Mouse (Mus musculus) kidney, postnatal 0 days (tissue): Measurements from ENCODE around the gene Cldnd1. TPM values are rescaled to one million over a fixed set of nuclear protein-coding genes. Genes with fewer than 3 reads are reported as not detected.

Source experiments
- ATAC-seq: fragments of 200-750 bp; cut with Nextera tagmentation; replicated peaks from 2 replicates; pipeline ENCODE4 v1.8.0; 2017; ENCODE audit warnings: low read depth, moderate number of reproducible peaks, moderate TSS enrichment, moderate library complexity; ENCODE audit not compliant: low FRiP score
- DNase-seq: peaks from one replicate; pipeline ENCODE4 v3.0.0-alpha.2; 2016; ENCODE audit warnings: low spot score
- H3K27ac ChIP-seq: fragments of 300-500 bp; sonication (generic); 2 replicates; pipeline ENCODE4 v1.5.1; 2014; ENCODE audit warnings: mild to moderate bottlenecking
- H3K27me3 ChIP-seq: fragments of 300-500 bp; sonication (generic); 2 replicates; pipeline ENCODE4 v1.6.1; 2014; ENCODE audit warnings: low read length, mixed read lengths; ENCODE audit not compliant: insufficient read depth
- H3K36me3 ChIP-seq: fragments of 300-500 bp; sonication (generic); 2 replicates; pipeline ENCODE4 v1.6.1; 2014; ENCODE audit warnings: low read length, mixed read lengths; ENCODE audit not compliant: insufficient read depth
- H3K4me1 ChIP-seq: fragments of 300-500 bp; sonication (generic); replicated peaks from 2 replicates; pipeline ENCODE4 v1.6.1; 2014; ENCODE audit warnings: antibody characterized with exemption, low read length, mixed read lengths; ENCODE audit not compliant: insufficient read depth
- H3K4me2 ChIP-seq: fragments of 300-500 bp; sonication (generic); 2 replicates; pipeline ENCODE4 v1.6.1; 2014; ENCODE audit warnings: mild to moderate bottlenecking, low read length, moderate library complexity, mixed read lengths
- H3K4me3 ChIP-seq: fragments of 300-500 bp; sonication (generic); replicated peaks from 2 replicates; pipeline ENCODE4 v1.5.1; 2014; ENCODE audit warnings: low read depth, low read length
- H3K9ac ChIP-seq: fragments of 300-500 bp; sonication (generic); 2 replicates; pipeline ENCODE4 v1.6.1; 2014; ENCODE audit warnings: low read depth, low read length
- H3K9me3 ChIP-seq: fragments of 300-500 bp; sonication (generic); replicated peaks from 2 replicates; pipeline ENCODE4 v1.6.1; 2016; ENCODE audit warnings: low read length, inconsistent platforms, mixed read lengths
- CTCF ChIP-seq: IDR thresholded peaks from 2 replicates; pipeline ENCODE4 v1.5.1; 2016; ENCODE audit warnings: antibody characterized with exemption, low read depth, mild to moderate bottlenecking, moderate library complexity
- WGBS: fragments of 180-500 bp; shearing (Covaris S2); extraction: QIAGEN DNeasy Blood & Tissue Kit; methylation state at CpG from one replicate; pipeline ENCODE4 v1.1.7; 2014; 5-methylcytosine and 5-hydroxymethylcytosine counted together
- polyA plus RNA-seq: library from polyadenylated mRNA; unstranded; fragments of >200 nt; fragmentation: Nextera tagmentation; extraction: Ambion mirVana; gene quantifications from 2 replicates; pipeline ENCODE4 v1.2.1, GENCODE M21; 2015

Gene Cldnd1
- 101 and 106 TPM in 2 replicates for polyA plus RNA-seq

DNA sequence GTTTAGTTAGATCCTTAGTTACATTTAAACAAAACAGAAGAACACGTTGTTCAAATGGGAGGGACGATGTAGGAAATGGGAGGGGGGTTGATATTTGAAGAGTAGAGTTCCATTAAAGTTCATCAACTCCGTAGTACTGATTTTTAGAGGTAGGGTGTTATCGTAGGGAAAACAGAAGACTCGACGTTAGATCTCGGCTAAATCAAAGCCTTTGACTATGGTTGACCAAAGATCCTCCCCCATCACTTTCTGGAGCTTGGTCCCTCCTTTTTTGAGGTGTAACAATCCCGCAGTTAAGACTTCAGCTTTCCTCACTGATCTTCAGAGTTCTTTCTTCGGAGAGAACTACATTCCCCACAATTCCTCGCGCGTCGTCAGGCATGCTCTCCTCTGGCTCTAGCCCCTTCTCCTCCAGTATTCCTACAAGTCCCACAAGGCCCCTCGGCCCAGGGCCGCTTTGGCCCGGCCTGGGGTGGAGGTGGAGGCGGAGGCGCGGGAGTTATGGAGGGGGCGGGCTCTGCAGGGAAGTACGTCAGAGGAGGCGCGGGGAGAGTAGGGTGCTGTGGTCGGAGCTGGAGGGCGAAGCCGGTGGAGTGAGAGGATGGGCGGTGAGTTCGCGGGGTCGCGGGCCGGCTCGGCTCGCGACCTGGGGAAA, at the start of gene Cldnd1:
Cldnd1 (plus strand) TSS at position 434 of the 655 bp plus-strand sequence.
- DNase-seq, result peak; percentile 99
- H3K9ac ChIP-seq, result peak within 1 kb of the TSS; percentile 72
- TF ChIP-seq CTCF, result no peak
- H3K4me2 ChIP-seq, result peak within 1 kb of the TSS; percentile 78
- peak; percentile 100 for ATAC-seq
- no peaks in the 10 kb centered on the region for H3K27me3 ChIP-seq
- peak within 1 kb of the TSS; percentile 84 for H3K4me3 ChIP-seq
- H3K36me3 ChIP-seq, result peaks cover 25% of the 10 kb centered on the region
- H3K4me1 ChIP-seq, result no peaks in the 10 kb centered on the region
- WGBS, result 1% methylated on average over 34 of the region's 35 CpGs
- peak within 1 kb of the TSS; percentile 85 for H3K27ac ChIP-seq
- no peaks in the 10 kb centered on the region for H3K9me3 ChIP-seq

DNA sequence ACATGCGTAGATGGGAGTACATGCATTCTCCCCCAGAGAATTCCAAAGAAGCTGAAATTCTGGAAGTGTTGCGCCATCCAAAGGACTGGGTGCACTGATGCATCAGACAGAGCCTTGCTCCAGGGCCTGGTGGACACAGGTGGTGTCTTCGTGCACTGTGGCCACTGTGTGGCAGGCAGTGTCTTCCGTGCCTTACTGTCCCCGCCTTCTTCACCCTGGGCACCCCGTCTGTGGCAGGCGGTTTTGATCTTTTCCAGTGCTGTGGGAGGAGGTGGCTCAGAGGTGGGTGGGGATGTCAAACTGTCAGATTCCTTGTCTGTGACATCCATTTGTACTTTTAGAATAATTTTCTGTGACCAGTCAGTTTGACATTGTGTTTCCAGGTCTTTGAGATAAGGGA, 49.0 kb upstream of the Cldnd1 start:
- no peak overlapping the region for H3K4me2 ChIP-seq

DNA sequence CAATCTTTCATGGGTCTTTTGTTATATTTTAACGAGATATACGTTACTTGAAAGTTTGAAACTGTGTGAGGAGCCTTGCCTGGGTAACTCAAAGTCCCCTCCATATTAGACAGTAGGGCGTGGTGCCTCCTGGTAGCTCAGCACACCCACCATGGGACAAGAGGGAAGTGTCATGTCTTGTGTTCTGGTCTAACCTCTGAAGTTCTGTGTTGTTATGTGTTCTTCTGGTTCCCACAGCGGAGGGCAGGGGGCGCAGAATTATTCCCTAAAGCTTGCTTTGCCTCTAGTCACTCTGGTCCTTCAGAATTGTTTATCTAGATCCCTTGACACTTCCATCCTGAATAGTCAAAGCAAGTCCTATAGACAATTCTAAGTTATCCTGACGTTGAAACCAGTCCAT, 45.7 kb upstream of the Cldnd1 start:
- Histone ChIP-seq H3K4me3 (no peak overlapping the region), H3K9ac (no peak overlapping the region), H3K36me3 (0 out of 2 replicates have a peak, but pooled peaks cover 4% of the 10 kb centered on the region), H3K4me1 (no peaks in the 10 kb centered on the region), H3K27me3 (no peaks in the 10 kb centered on the region), H3K27ac (no peak overlapping the region), H3K9me3 (no peaks in the 10 kb centered on the region), H3K4me2 (no peak overlapping the region)
- 89% methylated on average over 6 of the region's 6 CpGs for WGBS
- no peak for ATAC-seq
- DNase-seq, result no peak
- no peak for TF ChIP-seq CTCF

More for the DNA sequence above, 49.0 kb upstream of the Cldnd1 start:
- DNase-seq (no peak), ATAC-seq (no peak)
- no peak overlapping the region for H3K27ac ChIP-seq
- no peaks in the 10 kb centered on the region for H3K4me1 ChIP-seq
- no peak overlapping the region for H3K4me3 ChIP-seq
- H3K27me3 ChIP-seq, result no peaks in the 10 kb centered on the region
- no peak overlapping the region for H3K9ac ChIP-seq
- H3K36me3 ChIP-seq, result peaks cover 20% of the 10 kb centered on the region; the same call in 1 of the 2 replicates
- 77% methylated on average over 7 of the region's 7 CpGs for WGBS
- no peaks in the 10 kb centered on the region for H3K9me3 ChIP-seq
- no peak for TF ChIP-seq CTCF

DNA sequence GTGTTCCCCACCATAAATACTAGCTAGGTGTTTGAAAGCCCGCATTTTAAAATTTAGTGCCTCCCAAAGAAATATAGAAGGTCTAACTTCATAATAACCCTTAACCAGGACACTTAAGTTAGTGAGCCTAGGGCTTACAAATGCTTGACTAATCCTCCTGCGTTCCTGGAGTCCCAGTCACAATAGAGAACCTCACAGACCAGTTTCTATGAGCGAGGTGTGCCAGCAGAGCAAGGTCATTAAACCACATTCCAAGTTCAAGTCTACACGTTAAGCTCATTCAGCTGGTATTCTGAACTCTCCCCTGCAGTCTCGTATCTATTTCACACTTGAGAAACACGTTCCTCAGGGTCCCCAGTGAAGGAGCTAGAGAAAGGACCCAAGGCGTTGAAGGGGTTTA, 44.8 kb upstream of the Cldnd1 start:
- Histone ChIP-seq H3K27me3 (no peaks in the 10 kb centered on the region), H3K9me3 (no peaks in the 10 kb centered on the region), H3K4me1 (no peaks in the 10 kb centered on the region), H3K9ac (no peak overlapping the region), H3K4me3 (no peak overlapping the region), H3K27ac (no peak overlapping the region), H3K36me3 (0 out of 2 replicates have a peak, but pooled peaks cover 4% of the 10 kb centered on the region), H3K4me2 (no peak overlapping the region)
- no peak for TF ChIP-seq CTCF
- ATAC-seq (no peak), DNase-seq (no peak)
- WGBS, result 68% methylated on average over 7 of the region's 7 CpGs

DNA sequence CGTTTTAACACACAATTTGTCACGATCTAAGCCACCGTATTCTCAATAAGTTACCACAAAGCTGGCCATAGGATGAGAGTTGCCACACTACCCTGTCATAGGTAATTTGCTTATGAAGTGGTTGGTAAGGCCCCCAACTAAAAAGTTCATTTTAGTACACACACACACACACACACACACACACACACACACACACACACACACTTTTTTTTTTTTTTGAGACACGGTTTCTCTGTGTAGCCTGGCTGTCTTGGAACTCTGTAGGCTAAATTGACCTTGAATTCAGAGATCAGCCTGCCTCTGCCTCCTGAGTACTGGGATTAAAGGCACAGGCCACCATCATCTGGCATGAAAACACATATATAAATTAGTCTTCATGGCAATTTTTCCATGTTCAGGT, 43.8 kb upstream of the Cldnd1 start:
- Histone ChIP-seq H3K9me3 (no peaks in the 10 kb centered on the region), H3K4me1 (no peaks in the 10 kb centered on the region), H3K4me3 (no peak overlapping the region), H3K27me3 (no peaks in the 10 kb centered on the region), H3K4me2 (no peak overlapping the region), H3K36me3 (no peaks in the 10 kb centered on the region), H3K9ac (no peak overlapping the region), H3K27ac (no peak overlapping the region)
- TF ChIP-seq CTCF, result no peak
- DNase-seq (no peak), ATAC-seq (no peak)
- WGBS, result 90% methylated on average over 4 of the region's 4 CpGs

DNA sequence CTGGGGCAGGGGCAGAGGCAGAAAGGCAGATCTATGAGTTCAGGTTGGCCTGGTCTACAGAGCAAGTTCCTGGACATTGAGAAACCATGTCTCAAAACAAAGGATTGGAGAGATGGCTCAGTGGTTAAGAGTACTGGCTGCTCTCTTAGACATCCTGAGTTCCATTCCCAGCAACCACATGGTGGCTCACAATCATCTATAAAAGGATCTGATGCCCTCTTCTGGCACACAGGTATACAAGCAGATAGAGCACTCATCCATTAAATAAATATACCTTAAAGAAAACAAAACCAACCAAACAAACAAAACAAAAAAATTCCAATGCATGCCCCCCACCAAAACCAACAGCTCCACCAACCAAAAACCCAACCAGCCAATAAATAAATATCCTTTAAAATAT, 43.2 kb upstream of the Cldnd1 start:
- Histone ChIP-seq H3K4me1 (no peaks in the 10 kb centered on the region), H3K36me3 (no peaks in the 10 kb centered on the region), H3K27me3 (no peaks in the 10 kb centered on the region), H3K4me3 (no peak overlapping the region), H3K27ac (no peak overlapping the region), H3K9me3 (no peaks in the 10 kb centered on the region), H3K4me2 (no peak overlapping the region), H3K9ac (no peak overlapping the region)
- no peak for DNase-seq
- ATAC-seq, result no peak
- TF ChIP-seq CTCF, result peak; percentile 38; the same call in 1 of the 2 replicates
